Mouse (Mus musculus) embryonic fibroblast, embryonic 13.5 days (primary cell): ENCODE measurements at regions not wholly inside any gene's neighbourhood (a gene's known extent, or its start where the extent isn't known, plus 50 kb on each side); places are given as distances from the start of the nearest gene placed in this dataset.

Source experiments
- CTCF ChIP-seq: IDR thresholded peaks from 2 replicates; pipeline ENCODE4 v1.5.1; 2011; ENCODE audit warnings: mild to moderate bottlenecking, control low read depth, low read length, moderate library complexity, borderline replicate concordance; ENCODE audit not compliant: insufficient read depth
- POLR2A ChIP-seq: IDR thresholded peaks from 2 replicates; pipeline ENCODE4 v1.6.1; 2011; ENCODE audit warnings: low read depth, mild to moderate bottlenecking, control low read depth, low read length, moderate library complexity

DNA sequence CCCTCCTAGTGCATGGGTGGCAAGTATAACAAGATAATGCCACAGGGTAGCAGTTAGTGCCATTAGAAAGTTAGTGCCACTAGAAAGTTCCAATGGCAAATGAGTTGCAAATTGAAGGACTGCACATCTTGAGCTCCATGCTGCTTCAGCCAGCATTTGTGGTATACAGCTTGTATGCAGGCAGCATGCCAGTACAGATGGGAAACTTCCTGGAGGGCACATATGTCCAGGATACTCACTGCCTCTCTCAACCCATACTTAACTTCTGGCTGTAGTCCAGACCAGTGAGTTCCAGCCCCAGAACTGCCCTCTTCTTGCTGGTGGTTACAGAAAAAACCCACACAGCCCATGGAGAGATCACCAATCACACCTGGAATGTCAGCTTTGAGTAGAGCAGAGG lies 113.8 kb upstream of the Plxna2 start:
- no peak for TF ChIP-seq CTCF
- no peak for TF ChIP-seq POLR2A
